Mouse (Mus musculus) forelimb bud, embryonic 11.5 days (tissue): ENCODE results near the gene B4galt3.
"Not testable (repeated sequence)": the region's sequence is repeated elsewhere in the genome, so short reads cannot be mapped to it uniquely, and the experiment has no call there.

Experiments
- DNase-seq: peaks from one replicate; pipeline ENCODE4 v3.0.0-alpha.2; 2012; ENCODE audit warnings: low read depth, low spot score

The B4galt3 gene

DNA sequence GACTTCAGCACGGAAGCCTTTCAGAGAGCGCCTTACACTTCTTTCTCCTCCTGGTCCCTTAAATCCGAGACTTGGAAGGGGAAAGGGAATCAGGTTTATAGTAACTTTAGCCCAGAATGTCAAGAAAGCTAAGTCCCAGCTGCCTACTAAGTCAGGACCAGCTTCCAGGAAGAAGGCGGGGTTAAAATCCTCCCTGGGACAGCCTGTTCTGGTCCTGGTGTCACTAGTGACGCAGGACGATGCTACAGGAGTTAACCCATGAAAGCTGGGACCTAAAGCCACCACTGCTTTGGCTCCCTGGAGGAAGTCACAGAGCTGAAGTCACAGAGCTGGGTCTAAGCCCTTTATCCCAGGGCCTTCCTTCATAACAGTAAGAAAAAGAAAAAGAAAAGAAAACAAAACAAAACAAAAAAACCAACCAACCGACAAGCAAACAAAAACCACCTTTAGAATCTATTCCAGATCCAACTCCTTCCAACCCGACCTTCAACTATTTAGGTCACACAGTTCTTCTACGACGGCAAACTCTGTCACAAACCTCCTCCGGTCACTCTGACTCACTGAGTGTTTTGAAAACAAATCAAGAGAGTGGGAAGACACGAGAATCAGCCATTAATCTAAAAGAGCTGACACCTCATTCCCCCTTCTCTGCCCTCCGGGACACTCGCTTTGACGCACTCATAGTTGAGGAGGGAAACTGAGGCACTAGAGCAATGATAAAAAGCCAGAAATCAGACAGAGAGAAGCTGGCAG, 30.0 kb upstream of the B4galt3 start:
- DNase-seq, result no peak

DNA sequence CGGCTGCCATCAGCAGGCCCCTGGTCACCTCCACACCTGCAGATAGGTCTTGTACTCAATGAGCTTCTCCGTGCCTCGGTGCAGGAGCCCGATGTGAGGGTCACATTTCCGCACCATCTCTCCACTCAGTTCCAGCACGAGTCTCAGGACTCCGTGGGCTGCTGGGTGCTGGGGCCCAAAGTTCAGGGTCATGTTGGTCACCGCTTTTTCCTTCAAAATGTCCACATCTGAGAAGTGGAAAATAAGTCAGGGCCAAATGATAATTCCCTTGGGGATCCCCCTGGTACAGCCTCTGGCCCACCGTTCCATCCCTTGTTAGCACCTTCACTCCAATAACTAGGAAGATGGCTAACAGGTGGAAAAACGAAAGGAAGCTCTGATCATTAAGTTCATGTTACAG, 29.2 kb upstream of the B4galt3 start:
- no peak for DNase-seq

DNA sequence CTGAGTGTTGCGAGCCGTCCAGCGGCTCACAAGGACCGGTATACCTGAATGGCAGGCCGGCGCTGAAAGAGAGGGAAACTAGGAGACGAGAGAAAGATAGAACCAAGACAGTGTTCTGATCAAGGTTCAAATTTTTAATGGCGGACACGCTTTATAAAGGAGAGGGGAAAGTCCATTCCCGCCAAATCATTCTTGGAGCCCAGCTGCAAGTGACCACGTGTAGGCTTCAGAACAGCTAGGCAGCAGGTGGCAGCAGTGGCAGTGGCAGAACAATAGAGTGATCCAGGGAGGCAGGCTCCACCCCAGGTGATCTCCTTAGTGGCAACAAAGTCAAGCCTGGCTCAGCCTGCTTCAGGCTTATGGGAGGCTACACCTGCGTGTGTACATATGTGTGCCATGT, 28.2 kb upstream of the B4galt3 start:
- not testable (repeated sequence) for DNase-seq

DNA sequence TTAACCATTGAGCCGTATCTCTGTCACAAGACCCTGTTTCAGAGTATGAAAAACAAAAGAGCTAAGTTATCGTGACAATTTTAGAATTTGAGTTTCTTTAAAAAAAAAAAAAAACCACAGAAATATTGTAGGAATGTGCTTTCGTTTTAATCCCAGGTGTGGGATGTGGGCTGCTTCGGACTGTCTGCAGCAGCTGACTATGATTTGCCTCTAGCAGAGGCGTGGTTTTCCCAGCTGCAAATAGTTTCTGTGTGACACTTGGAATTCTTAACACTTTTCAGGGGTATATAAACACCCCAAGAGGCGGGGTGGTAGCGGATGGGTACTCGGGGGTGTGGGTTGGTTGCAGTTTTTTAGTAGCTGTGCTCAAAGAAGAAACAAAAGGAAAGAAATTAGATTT, 24.8 kb upstream of the B4galt3 start:
- no peak for DNase-seq

DNA sequence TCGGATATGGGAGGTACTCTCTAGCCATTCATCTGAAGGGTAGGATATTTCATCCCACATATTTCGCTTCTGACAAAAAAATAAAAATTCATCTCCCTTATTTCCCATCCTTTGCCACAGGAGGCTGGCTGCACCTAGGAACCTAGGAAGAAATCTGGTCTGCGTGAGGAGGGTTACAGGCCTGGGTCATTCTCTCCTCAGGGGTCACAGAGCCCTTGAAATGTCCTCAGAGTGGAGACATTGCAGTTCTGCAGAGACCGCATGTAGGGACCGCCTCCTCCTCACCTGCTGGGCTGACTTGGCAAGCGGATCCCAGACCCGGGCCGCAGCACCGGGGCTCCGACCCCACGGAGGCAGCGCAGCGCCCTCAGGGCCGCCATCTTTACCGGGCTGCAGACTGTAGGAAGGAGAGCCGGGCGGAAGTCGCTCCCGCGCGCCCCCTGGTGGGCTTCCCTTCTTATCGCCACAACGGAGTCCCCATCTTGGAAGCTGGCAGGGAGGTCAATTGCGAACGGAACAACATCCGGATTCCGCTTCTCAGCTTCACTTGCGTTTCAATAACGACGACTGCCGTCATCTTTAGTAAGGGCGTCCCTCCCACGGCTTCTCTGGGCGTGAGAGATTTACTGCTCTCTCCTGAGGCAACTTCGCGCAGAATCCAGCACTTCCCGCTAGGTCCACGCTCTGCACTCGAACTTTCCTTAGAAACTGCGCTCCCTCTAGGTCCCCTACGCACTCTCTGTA, 23.2 kb upstream of the B4galt3 start:
- peak; percentile 97 for DNase-seq

DNA sequence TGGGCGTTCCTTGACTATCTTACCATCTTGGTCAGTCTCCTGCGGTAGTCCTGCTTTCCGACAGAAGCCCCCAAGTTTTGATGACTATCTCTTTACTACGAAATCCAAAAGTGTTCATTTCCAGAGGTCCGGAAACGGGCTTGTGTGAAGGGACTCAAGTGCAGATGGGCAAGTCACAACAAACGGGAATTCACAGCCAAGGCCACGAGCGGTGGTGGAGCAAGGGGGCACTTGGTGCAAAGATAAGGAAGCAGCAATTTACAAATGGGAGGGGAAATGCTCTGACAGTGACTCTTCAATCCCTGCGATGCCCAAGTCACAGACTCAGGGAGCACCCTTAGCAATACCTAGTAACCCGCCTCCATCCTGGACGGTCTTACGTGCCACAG, 22.7 kb upstream of the B4galt3 start:
- no peak for DNase-seq

DNA sequence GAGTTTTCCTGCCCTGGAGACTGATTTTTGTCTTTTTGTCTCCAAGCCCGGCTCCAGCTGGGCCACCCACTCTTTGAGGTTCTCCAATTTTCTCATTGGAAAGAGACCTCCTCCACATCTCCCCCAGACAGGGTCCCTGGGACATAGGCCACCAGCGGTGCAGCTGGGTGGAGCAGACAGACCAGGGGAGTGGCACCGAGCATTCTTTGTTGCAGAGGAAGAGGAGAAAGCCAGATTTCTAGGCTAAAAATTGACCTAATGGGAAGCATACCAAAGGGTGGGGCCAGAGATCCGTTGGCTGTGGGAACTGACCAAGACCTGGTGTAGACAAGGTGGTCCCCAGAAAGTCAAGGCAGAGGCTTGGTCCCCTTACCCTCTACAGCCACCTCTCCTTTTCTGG, 22.2 kb upstream of the B4galt3 start:
- no peak for DNase-seq

DNA sequence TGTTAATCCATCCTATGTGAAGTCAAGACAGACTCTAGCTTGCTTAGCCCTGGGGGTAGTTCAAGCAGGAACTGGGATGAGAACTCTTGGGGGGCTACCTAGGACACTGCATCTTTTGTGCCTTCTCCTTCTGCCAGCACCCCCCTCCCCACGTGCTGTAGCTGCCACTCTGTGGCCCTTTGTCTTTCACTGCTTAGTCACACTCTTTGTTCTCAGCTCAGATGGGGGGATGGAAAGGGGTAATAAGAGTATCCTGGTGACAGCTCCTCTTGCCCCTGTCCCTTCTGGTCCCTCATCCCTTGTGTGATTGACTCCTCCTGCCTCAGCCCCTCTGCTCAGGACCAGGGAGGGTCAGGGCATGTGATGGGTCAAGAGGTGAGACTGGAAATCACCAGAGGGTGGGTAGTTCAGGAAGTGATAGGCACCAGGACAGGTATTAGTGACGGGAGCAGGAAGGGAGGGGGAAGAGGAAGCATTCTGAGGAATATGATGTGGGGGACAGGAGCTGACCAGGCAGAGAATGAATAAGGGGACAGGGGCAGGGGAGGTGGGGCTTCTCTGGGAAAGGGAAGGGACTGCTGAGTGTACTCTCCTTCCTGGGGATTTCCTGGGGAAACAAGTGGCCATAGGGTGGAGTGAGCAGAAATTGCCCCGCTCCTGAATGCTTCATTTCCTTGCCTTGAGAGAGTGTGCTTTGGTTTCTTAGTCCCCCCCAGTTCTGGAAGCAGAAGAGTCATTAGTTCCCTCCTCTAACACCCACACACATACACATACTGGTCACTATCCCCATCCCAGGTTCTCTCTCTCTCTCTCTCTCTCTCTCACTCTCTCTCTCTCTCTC, 21.5 kb upstream of the B4galt3 start:
- DNase-seq, result no peak

DNA sequence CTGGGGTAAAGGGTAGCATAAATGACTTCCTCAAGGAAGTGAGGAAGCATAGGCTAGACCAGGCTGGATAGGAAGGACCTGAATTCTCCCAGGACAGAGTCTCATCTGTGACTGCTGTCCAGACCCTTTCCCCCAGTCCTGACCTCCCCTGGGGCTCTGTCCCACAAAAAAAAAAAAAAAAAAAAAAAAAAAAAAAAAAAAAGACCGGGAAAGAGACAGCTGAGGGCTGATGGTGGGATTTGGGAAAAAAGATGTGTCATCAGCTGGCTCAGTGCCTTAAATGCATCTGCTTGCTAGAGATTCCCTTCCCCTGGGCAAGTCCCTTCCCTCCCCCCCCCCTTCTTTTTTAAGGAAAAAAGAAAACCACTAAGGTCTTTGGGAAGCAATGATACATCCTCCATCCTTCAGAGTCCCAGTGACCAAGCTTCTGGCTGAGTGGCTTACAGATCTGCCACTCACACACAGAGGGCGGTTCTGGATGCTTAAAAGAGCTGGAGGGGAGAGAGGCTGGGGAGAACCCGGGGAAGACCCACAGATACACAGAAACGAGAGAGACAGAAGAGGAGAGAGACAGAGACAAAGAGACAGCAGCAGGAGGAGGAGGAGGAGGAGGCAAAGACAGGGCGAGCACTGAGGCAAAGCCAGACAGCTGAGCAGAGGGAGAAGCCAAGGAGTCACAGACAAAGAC, 20.1 kb upstream of the B4galt3 start, which contains the start of gene Adamts4:
Gene Adamts4 (plus strand): TSS at position 509 of the 688 bp plus-strand sequence.
- no peak for DNase-seq

DNA sequence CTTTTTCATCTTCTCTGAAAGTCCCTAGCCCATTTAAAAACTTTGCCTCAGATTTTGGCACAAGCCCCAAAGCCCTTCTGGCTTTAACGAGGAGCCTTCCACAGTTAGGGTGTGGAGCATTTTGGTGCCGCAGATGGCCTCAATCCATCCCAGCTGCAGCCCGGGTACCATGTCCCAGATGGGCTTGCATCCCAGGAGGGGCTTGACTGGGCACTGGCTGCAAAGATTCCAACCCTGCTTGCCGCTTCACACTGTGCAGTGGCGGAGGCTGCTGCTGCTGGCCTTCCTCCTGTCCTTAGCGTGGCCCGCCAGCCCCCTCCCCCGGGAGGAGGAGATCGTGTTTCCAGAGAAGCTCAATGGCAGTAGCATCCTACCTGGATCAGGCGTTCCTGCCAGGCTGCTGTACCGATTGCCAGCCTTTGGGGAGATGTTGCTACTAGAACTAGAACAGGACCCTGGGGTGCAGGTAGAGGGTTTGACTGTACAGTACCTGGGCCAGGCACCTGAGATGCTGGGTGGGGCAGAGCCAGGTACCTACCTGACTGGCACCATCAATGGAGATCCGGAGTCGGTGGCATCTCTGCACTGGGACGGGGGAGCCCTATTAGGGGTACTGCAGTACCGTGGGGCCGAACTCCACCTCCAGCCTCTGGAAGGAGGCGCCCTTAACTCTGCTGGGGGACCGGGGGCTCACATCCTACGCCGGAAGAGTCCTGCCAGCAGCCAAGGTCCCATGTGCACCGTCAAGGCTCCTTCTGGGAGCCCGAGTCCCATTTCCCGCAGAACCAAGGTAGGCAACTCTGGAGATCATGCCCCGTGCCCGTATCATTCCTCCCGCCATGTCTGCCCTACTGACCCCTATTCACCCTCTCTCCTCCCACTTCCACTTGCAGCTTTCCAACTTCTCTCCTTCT, 19.2 kb upstream of the B4galt3 start, which contains the start of gene Ndufs2:
Gene Ndufs2 (minus strand): TSS at position 709 of the 914 bp plus-strand sequence.
- no peak for DNase-seq

DNA sequence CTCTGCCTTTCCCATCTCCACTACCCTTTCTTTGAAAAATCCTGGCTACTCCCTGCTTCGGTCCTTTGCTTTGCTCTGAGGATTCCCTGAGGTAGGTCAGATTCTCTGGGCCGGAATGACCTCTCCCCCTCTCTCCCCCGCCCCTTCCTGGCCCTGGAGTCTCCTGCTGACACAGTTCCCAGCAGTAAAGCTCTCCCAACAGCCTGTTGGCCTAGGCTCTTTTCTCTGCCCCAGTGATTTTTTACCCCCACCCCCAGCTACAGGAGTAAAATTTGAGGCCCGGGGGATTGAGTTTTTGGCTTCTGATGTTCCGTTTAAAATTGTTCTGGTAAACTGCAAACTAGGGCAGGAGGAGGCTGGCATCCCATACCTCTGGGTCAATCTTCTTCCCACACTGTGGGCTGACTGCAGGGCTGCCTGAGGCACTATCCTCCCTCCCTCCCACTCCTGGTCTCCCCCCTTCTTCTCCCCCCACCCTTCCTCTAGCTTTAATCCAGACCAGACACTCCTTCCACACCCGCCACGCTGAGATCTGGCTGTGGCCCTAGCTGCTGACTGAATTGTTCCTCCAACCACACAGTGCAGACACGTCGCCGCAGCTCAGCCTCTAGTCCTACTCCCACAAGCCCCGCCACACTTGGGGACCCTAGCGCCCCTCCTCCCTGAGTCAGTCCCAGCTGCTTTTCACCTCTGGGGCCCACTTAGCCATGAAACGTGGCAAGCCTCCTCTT, 18.4 kb upstream of the B4galt3 start:
- DNase-seq, result no peak

DNA sequence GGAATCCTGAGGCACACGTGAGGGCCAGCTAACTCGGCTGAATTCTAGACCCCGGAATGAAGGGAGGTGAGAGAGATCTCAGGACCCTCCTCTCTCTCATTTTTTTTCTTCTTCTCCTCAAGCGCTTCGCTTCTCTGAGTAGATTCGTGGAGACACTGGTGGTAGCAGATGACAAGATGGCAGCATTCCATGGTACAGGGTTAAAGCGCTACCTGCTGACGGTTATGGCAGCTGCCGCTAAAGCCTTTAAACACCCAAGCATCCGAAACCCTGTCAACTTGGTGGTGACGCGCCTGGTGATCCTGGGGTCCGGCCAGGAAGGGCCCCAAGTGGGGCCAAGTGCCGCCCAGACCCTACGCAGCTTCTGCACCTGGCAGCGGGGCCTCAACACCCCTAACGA, 17.7 kb upstream of the B4galt3 start:
- DNase-seq, result no peak

DNA sequence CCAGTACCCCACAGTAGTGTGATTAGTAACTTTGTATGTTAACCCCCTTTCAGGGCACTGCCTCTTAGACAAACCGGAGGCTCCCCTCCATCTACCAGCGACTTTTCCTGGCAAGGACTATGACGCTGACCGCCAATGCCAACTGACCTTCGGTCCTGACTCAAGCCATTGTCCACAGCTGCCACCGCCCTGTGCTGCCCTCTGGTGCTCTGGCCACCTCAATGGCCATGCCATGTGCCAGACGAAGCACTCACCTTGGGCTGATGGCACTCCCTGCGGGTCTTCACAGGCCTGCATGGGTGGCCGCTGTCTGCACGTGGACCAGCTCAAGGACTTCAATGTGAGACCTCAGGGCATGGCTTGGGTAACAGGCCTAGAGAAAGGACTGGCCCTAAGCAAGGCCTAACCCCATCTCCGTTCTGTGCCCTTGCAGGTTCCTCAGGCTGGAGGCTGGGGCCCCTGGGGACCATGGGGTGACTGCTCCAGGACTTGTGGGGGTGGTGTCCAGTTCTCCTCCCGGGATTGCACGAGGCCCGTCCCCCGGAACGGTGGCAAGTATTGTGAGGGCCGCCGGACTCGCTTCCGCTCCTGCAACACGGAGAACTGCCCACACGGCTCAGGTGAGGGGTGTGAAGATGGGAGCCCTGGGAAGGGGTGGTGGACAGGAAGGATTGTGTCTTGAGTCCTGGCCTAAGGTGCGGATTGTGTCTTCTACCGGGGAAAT, 13.9 kb upstream of the B4galt3 start:
- DNase-seq, result no peak

DNA sequence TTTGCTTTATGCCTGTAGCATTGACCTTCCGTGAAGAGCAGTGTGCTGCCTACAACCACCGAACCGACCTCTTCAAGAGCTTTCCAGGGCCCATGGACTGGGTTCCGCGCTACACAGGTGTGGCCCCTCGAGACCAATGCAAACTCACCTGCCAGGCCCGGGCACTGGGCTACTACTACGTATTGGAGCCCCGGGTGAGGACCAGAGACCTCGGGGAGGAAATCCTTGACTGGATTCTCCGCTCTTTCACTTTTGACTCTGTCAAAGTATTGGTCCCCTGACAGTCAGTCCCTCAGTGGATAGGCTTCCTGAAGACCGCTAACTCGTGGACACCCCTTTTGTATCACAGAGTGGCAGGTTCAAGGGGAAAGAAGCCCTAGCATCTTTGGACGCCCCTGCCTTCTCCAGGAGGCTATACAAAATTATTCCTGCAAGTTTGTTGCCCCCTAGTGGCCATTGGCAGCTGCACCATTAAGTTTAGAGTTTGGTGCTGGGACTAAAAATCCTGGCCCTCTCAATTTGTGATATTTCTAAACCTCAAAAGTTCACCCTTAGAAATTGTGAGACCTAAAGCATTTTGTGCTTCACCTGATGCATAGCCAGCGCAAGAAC, 13.1 kb upstream of the B4galt3 start:
- DNase-seq, result peak; percentile 78

DNA sequence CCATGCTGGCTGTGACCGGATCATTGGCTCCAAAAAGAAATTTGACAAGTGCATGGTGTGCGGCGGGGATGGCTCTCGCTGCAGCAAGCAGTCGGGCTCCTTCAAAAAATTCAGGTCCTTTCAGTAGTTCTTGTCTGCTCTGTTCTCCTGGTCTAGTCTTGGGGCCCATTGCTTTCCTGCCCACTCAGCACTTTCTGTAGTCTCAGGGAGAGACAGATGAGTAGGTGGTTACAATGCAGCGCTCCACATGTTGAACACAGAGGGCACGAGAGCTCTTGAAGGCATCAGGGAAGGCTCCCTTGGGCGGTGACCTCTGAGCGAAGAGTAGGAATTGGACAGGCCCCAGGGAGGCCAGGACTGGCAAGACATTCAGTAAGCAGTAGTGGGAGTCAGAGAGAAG, 12.3 kb upstream of the B4galt3 start:
- no peak for DNase-seq

DNA sequence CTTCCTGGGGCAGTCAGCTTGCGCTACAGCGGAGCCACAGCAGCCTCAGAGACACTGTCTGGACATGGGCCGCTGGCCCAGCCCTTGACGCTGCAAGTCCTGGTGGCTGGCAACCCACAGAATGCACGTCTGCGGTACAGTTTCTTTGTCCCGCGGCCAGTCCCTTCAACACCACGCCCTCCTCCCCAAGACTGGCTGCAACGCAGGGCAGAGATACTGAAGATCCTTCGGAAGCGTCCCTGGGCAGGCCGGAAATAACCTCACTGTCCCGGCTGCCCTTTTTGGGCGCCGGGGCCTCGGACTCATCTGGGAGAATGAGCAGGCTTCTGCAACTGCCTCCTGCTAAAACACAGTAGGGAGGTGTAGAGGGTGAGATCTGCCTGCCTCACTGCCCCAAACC, 11.2 kb upstream of the B4galt3 start:
- DNase-seq, result no peak

DNA sequence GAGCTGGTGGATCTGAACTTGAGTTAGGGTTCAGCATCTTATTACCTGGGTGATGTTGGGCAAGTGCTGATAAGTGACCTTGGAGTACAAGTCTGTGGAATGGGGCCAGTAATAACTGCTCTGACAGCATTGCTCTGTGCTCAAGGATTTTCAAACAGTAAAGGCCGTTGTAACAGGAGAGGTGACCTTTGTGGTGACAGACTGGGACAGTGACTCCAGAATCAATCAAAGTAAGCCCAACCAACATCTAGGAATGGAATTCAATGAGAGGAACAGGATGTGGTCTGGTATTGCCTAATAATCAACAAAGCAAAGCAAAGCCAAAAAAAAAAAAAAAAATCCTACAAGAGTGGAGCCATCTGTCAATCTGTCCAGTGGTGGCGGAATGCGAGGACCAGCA, 9.8 kb upstream of the B4galt3 start:
- no peak for DNase-seq

DNA sequence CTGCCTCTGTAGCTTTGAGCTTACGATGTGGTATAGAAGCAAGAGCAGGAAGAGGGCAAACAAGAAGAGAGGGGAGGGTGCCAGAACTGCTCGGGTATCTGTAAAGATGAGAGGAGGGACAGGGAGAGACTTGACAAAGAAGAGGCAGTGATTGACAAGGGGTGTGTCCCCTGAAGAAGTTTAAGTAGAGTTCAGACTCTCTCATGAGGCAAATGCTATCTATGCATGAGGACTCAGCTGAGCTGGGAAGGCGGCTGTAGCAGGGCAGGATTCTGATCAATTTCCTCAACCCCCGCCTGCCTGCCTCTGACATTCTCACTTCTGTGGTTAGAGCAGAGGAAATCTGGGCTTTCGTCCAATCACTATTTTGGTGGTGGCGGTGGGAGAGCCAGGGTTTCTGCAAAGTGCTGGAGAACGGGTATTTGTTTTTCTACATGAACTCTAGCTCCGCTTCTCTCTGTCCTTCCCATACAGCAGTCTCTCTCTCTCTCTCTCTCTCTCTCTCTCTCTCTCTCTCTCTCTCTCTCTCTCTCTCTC, 7.5 kb upstream of the B4galt3 start:
- no peak for DNase-seq
